Mouse (Mus musculus): ENCODE data around the gene Fli1. TPM values are rescaled to one million over a fixed set of nuclear protein-coding genes. Genes with fewer than 3 reads are reported as not detected.

Fli1 gene
- total and polyA plus RNA-seq, 3 experiments, result 13.8 to 171 (median 24.3) TPM

DNA sequence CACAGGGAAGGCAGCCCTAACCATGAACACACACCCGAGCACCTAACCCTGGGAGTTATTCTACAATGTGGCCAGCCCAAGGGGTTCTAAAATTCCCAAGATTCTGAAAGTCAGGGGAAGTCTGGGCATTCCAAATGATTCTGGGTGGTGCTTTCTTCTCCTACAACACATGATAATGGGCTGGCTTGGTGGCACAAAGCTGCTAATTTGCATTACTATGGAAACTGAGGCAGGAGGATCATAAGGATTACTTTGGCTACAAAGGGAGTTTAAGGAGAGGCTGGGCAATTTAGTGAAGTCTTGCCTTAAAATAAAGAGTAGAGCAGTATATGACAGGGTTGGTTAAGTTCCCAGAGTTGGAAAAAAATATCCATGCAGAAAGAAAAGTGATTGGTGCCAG, 127.7 kb downstream of the Fli1 start:
- Histone ChIP-seq H3K4me1 (ENCODE audit: control insufficient read depth in 1 of 2, insufficient read depth in 2 of 2, low read length in 2 of 2) (0 out of 4 replicates have a peak, but pooled peaks cover 0 to 3% of the 10 kb centered on the region in 2 experiments), H3K9ac (ENCODE audit: control insufficient read depth, low read depth, low read length, poor library complexity, severe bottlenecking) (no peak overlapping the region), H3K27me3 (ENCODE audit: control insufficient read depth in 1 of 2, insufficient read depth in 2 of 2, low read length in 2 of 2) (no peaks in the 10 kb centered on the region), H3K79me2 (ENCODE audit: control insufficient read depth, insufficient read depth, low read length, poor library complexity) (no peaks in the 10 kb centered on the region), H3K4me3 (ENCODE audit: control insufficient read depth in 1 of 2, insufficient read depth in 1 of 2, low read depth in 2 of 2, low read length in 2 of 2) (no peak overlapping the region), H3K36me3 (ENCODE audit: control insufficient read depth in 1 of 2, insufficient read depth in 2 of 2, low read length in 2 of 2) (no peaks in the 10 kb centered on the region; a peak in 1 of 4 replicates), H3K9me3 (replicated peaks; ENCODE audit: insufficient read depth, low read length) (no peaks in the 10 kb centered on the region), H3K27ac (ENCODE audit: control insufficient read depth, low read depth, low read length) (no peak overlapping the region)
- TF ChIP-seq RAD21 (IDR thresholded peaks at IDR 0.05; ENCODE audit: low read depth, low read length), result no peak
- TF ChIP-seq POLR2AphosphoS2 (IDR thresholded peaks at IDR 0.05; ENCODE audit: low read length), result no peak
- TF ChIP-seq POLR2AphosphoS5 (IDR thresholded peaks at IDR 0.05; ENCODE audit: borderline replicate concordance, low read depth, low read length), result no peak
- no peak for TF ChIP-seq MYC (IDR thresholded peaks at IDR 0.05; ENCODE audit: low read depth, low read length)
- no peak for TF ChIP-seq BHLHE40 (IDR thresholded peaks at IDR 0.05; ENCODE audit: borderline replicate concordance, low read depth, low read length)
- TF ChIP-seq JUND (IDR thresholded peaks at IDR 0.05; ENCODE audit: low read depth, low read length), result no peak
- TF ChIP-seq TAL1 (IDR thresholded peaks at IDR 0.05; ENCODE audit: low read length), result no peak
- TF ChIP-seq TBP (IDR thresholded peaks at IDR 0.05; ENCODE audit: low read depth, low read length), result no peak
- TF ChIP-seq UBTF (IDR thresholded peaks at IDR 0.05; ENCODE audit: borderline replicate concordance, insufficient read depth, low read depth, low read length), result no peak
- no peak for TF ChIP-seq EP300 (IDR thresholded peaks at IDR 0.05; ENCODE audit: low read depth in 1 of 2, low read length in 2 of 2)
- TF ChIP-seq RCOR1 (IDR thresholded peaks at IDR 0.05; ENCODE audit: low read depth, low read length), result no peak
- TF ChIP-seq NELFE (IDR thresholded peaks at IDR 0.05; ENCODE audit: low read depth, low read length), result no peak
- no peak for TF ChIP-seq ETS1 (IDR thresholded peaks at IDR 0.05; ENCODE audit: low read depth, low read length)
- TF ChIP-seq POLR2A (IDR thresholded peaks at IDR 0.05; ENCODE audit: control insufficient read depth in 1 of 2, insufficient read depth in 1 of 2, low read depth in 1 of 2, low read length in 2 of 2, poor library complexity in 1 of 2), result no peak
- TF ChIP-seq MXI1 (IDR thresholded peaks at IDR 0.05; ENCODE audit: low read depth, low read length), result no peak
- TF ChIP-seq NRF1 (IDR thresholded peaks at IDR 0.05; ENCODE audit: insufficient read depth, low read depth, low read length, poor library complexity, severe bottlenecking), result no peak
- DNase-seq (ENCODE audit: low read depth, low spot score), result no peak

DNA sequence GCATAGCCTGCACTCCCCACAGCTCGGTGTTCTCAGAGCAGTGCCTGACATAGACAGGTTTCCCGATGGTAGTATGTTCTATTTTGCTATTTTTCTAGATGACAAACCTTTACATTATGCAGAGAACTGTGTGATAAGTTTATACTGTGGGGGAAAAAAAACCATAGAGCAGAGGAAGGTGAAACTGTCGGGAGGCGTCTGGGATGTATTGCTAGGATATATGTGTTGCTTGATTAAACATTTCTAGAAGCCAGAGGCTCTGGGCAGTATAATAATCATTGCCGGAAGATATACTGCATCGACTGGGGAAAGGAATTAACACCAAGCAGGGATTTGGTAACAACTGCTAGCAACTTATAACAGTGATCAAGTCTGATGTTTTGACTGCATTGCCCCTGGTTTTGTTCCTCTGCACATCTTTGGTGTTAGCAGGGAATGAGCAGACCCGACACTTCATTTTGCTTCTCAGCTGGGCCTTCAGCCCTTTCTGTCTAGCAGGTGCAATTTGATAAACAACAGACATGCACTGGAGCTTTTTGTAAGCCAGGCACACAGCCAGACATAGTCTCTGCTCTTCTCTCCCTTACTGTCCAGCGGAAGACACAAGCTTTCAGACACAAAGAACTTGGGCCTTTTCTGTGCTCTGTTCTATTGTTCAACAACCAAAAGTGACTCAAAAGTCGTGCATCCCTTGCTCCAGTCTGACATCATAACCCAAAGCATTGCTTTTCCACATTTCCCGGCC, 129.7 kb downstream of the Fli1 start:
- 0 out of 4 replicates have a peak, but pooled peaks cover 0 to 3% of the 10 kb centered on the region in 2 experiments for H3K4me1 ChIP-seq (ENCODE audit: control insufficient read depth in 1 of 2, insufficient read depth in 2 of 2, low read length in 2 of 2)
- H3K9me3 ChIP-seq (replicated peaks; ENCODE audit: insufficient read depth, low read length), result no peaks in the 10 kb centered on the region
- no peak for DNase-seq (ENCODE audit: low read depth, low spot score)
- no peaks in the 10 kb centered on the region for H3K36me3 ChIP-seq (ENCODE audit: control insufficient read depth in 1 of 2, insufficient read depth in 2 of 2, low read length in 2 of 2)
- no peaks in the 10 kb centered on the region for H3K79me2 ChIP-seq (ENCODE audit: control insufficient read depth, insufficient read depth, low read length, poor library complexity)
- no peak overlapping the region for H3K9ac ChIP-seq (ENCODE audit: control insufficient read depth, low read depth, low read length, poor library complexity, severe bottlenecking)
- H3K27ac ChIP-seq (ENCODE audit: control insufficient read depth, low read depth, low read length), result no peak overlapping the region
- TF ChIP-seq RCOR1 (IDR thresholded peaks at IDR 0.05; ENCODE audit: low read depth, low read length), result no peak
- no peak for TF ChIP-seq POLR2AphosphoS2 (IDR thresholded peaks at IDR 0.05; ENCODE audit: low read length)
- TF ChIP-seq SIN3A (IDR thresholded peaks at IDR 0.05; ENCODE audit: low read length), result no peak
- TF ChIP-seq ZKSCAN1 (IDR thresholded peaks at IDR 0.05; ENCODE audit: low read depth, low read length), result no peak
- H3K27me3 ChIP-seq (ENCODE audit: control insufficient read depth in 1 of 2, insufficient read depth in 2 of 2, low read length in 2 of 2), result no peaks in the 10 kb centered on the region
- no peak overlapping the region for H3K4me3 ChIP-seq (ENCODE audit: control insufficient read depth in 1 of 2, insufficient read depth in 1 of 2, low read depth in 2 of 2, low read length in 2 of 2)
